Mouse (Mus musculus) liver, embryonic 16.5 days (tissue): ENCODE data around the gene Ccdc17. TPM values are rescaled to one million over a fixed set of nuclear protein-coding genes. Genes with fewer than 3 reads are reported as not detected.

Experiments used
- ATAC-seq: fragments of 200-750 bp; cut with Nextera tagmentation; 2 replicates; pipeline ENCODE4 v1.8.0; 2017; ENCODE audit warnings: low read depth, mild to moderate bottlenecking, moderate number of reproducible peaks, moderate library complexity
- H3K27ac ChIP-seq: fragments of 300-500 bp; sonication (generic); 2 replicates; pipeline ENCODE4 v1.5.1; 2014; ENCODE audit warnings: mild to moderate bottlenecking, low read length
- H3K27me3 ChIP-seq: fragments of 300-500 bp; sonication (generic); 2 replicates; pipeline ENCODE4 v1.6.1; 2014; ENCODE audit warnings: low read depth, low read length, mixed read lengths; ENCODE audit not compliant: control insufficient read depth, insufficient read depth
- H3K36me3 ChIP-seq: fragments of 300-500 bp; sonication (generic); 2 replicates; pipeline ENCODE4 v1.6.1; 2014; ENCODE audit warnings: mild to moderate bottlenecking; ENCODE audit not compliant: control insufficient read depth, insufficient read depth
- H3K4me1 ChIP-seq: fragments of 300-500 bp; sonication (generic); 2 replicates; pipeline ENCODE4 v1.6.1; 2014; ENCODE audit warnings: low read depth, low read length, mixed read lengths; ENCODE audit not compliant: control insufficient read depth
- H3K4me2 ChIP-seq: fragments of 300-500 bp; sonication (generic); 2 replicates; pipeline ENCODE4 v1.6.1; 2014; ENCODE audit warnings: low read depth, low read length, mixed read lengths
- H3K4me3 ChIP-seq: fragments of 300-500 bp; sonication (generic); 2 replicates; pipeline ENCODE4 v1.5.1; 2014; ENCODE audit warnings: low read depth, mild to moderate bottlenecking, low read length
- H3K9ac ChIP-seq: fragments of 300-500 bp; sonication (generic); 2 replicates; pipeline ENCODE4 v1.6.1; 2014; ENCODE audit warnings: low read depth, low read length
- H3K9me3 ChIP-seq: fragments of 300-500 bp; sonication (generic); replicated peaks from 2 replicates; pipeline ENCODE4 v1.6.1; 2016; ENCODE audit warnings: low read length; ENCODE audit not compliant: control insufficient read depth
- WGBS: fragments of 180-500 bp; shearing (Covaris S2); extraction: QIAGEN DNeasy Blood & Tissue Kit; methylation state at CpG from one replicate; pipeline ENCODE4 v1.1.7; 2014; ENCODE audit not compliant: insufficient replicate concordance; 5-methylcytosine and 5-hydroxymethylcytosine counted together
- polyA plus RNA-seq: library from polyadenylated mRNA; unstranded; fragments of >200 nt; fragmentation: Nextera tagmentation; extraction: Ambion mirVana; gene quantifications from 2 replicates; pipeline ENCODE4 v1.2.1, GENCODE M21; 2015

The Ccdc17 gene
- polyA plus RNA-seq, 1 experiment from 2014 or later, result 2.2 TPM

DNA sequence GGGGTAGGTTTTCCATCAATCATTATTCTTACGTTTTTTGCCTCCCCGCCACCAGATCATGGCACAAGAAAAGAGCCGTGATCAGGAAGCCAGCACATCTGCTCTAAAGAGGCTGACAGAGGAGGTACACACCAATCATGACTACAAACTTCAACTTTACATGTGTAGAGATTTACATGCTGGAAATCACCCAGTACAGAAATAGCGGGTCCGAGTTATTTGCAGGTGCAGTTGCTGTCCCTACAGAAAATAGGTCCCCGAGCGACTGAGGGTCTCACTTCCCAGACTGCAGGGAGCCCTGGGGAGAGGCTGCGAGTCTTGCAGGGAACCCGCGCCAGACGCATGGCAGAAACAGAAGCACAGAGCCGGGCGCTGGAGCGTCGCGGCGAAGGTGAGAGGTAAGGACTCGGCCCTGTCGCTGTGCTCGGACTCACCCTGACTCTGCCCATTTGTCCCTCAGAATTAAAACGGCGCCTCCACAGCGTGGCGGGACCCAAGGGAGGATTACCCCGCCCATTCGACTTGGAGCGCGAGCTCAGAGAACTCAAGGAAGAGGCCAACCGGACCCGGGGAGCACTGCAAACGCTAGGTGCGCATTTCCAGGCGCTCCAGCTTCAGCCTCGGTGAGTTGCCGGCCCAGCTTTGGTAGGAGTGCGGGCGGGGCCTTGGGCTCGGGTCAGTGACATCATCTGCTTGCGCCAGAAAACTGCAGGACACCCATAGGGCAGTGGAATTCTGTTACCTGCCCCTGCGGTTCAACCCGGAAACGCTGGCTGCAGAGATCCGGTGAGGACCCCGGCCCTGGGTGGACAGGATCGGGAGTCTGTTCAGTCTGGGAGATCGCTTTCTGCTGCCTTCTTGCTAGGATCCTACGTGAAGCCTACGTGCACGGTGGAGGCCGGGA, 776 bp downstream of the Ccdc17 start:
- Histone ChIP-seq H3K9ac (peak overlapping the region; percentile 72), H3K9me3 (no peaks in the 10 kb centered on the region), H3K27me3 (no peaks in the 10 kb centered on the region), H3K4me2 (peak overlapping the region; percentile 93), H3K4me3 (peak overlapping the region; percentile 76), H3K27ac (peak overlapping the region; percentile 69), H3K4me1 (peaks cover 16% of the 10 kb centered on the region), H3K36me3 (peaks cover 22% of the 10 kb centered on the region)
- WGBS, result under 1% methylated on average over 50 of the region's 50 CpGs
- ATAC-seq, result peak; percentile 95

GRCm38 (mm10) chr4:116612621-116613020, 16.2 kb downstream of the Ccdc17 start:
- H3K9ac ChIP-seq, result no peak overlapping the region
- WGBS, result 90% methylated on average over 2 of the region's 2 CpGs
- H3K9me3 ChIP-seq, result no peaks in the 10 kb centered on the region
- ATAC-seq, result no peak
- H3K27ac ChIP-seq, result no peak overlapping the region
- H3K27me3 ChIP-seq, result no peaks in the 10 kb centered on the region
- peaks cover 21% of the 10 kb centered on the region for H3K36me3 ChIP-seq
- no peak overlapping the region for H3K4me2 ChIP-seq
- H3K4me3 ChIP-seq, result no peak overlapping the region
- no peaks in the 10 kb centered on the region for H3K4me1 ChIP-seq

DNA sequence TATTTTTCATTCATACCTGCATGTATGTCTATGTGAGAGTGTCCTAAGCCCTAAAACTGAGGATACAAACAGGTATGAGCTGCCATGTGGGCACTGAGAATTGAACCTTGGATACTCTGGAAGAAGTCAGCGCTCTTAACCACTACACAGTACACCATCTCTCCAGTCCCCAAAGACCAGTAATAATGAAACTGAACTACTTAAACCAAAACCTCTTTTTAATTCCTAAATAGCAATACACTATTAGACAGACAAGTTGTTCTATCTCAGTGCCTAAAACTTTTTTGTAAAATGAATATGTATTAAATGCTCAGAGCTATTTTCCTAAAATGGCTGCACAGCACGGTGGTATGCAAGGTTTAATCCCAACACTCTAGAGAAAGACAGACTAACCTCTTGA, 18.8 kb downstream of the Ccdc17 start:
- Histone ChIP-seq H3K27ac (no peak overlapping the region), H3K4me1 (no peaks in the 10 kb centered on the region), H3K4me2 (no peak overlapping the region), H3K27me3 (no peaks in the 10 kb centered on the region), H3K36me3 (peaks cover 29% of the 10 kb centered on the region), H3K4me3 (no peak overlapping the region), H3K9ac (no peak overlapping the region), H3K9me3 (no peaks in the 10 kb centered on the region)
- WGBS, result 96% methylated on average over 2 of the region's 2 CpGs
- ATAC-seq, result no peak

GRCm38 (mm10) chr4:116624831-116625230, 28.4 kb downstream of the Ccdc17 start:
- no peaks in the 10 kb centered on the region for H3K27me3 ChIP-seq
- H3K36me3 ChIP-seq, result peaks cover 18% of the 10 kb centered on the region
- ATAC-seq, result no peak
- H3K4me2 ChIP-seq, result no peak overlapping the region
- no peak overlapping the region for H3K9ac ChIP-seq
- H3K9me3 ChIP-seq, result no peaks in the 10 kb centered on the region
- H3K4me3 ChIP-seq, result no peak overlapping the region
- H3K27ac ChIP-seq, result no peak overlapping the region
- WGBS, result 87% methylated on average over 4 of the region's 4 CpGs
- H3K4me1 ChIP-seq, result peaks cover 22% of the 10 kb centered on the region

DNA sequence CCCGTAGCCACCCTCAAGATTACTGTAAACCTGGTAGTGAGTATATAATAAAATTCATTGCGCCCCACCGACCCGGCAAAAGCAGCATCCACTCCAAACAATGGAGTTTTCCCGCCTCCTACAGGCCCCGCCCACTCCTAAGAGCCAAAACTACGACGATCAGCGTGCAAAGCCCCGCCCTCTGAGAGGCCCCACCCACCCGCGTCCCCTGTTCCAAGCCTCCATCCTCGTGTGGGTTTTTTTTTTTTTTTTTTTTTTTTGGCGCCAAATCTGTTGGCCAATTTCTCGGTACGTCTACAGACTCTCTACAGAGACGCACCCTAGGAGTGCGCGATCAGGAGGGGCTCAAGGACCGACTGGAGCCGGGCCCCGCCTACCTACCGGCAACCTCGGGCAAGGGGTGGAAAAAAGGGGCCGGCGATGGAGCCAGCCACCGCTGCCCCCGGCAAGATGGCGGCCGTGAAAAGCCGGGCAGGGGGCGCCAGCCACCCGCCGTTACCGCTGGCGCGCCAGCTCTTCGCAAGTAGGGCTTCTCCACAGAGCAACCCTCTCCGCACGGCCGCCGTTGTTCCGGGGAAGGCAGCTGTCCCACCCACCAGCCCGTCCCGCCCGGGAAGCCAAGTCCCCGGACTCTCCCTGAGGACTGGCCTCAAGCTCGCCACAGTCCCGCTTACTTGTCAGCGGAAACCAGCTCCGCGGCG, 30.4 kb downstream of the Ccdc17 start:
- Histone ChIP-seq H3K27me3 (no peaks in the 10 kb centered on the region), H3K27ac (peak overlapping the region; percentile 95), H3K9ac (peak overlapping the region; percentile 91), H3K4me1 (peaks cover 22% of the 10 kb centered on the region), H3K9me3 (no peaks in the 10 kb centered on the region), H3K36me3 (peaks cover 3% of the 10 kb centered on the region), H3K4me3 (peak overlapping the region; percentile 98), H3K4me2 (peak overlapping the region; percentile 98)
- 0% methylated on average over 50 of the region's 53 CpGs for WGBS
- peak; percentile 70 for ATAC-seq

DNA sequence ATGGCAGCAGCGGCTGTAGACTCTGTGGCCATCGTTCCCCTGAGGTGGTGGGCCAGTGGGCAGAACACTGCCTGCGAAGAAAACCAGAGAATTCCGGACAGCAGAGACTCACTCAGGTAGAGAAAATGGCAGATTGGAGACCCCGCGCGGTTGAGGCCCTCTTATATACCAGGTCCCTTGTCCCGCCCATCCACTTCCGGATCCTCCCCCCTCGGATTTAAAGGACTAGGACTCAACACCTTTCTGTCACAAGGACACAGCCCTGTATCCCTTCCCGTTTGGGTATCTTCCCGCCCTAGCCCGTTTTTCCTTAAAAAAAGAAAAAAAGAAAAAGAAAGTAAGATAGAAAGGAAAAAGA, 30.9 kb downstream of the Ccdc17 start:
- H3K9ac ChIP-seq, result peak overlapping the region; percentile 91
- H3K9me3 ChIP-seq, result no peaks in the 10 kb centered on the region
- H3K27ac ChIP-seq, result peak overlapping the region; percentile 95
- peak overlapping the region; percentile 98 for H3K4me3 ChIP-seq
- ATAC-seq, result peak; percentile 86
- no peaks in the 10 kb centered on the region for H3K27me3 ChIP-seq
- H3K4me1 ChIP-seq, result peaks cover 22% of the 10 kb centered on the region
- peaks cover 3% of the 10 kb centered on the region for H3K36me3 ChIP-seq
- peak overlapping the region; percentile 98 for H3K4me2 ChIP-seq
- 0% methylated on average over 13 of the region's 13 CpGs for WGBS

DNA sequence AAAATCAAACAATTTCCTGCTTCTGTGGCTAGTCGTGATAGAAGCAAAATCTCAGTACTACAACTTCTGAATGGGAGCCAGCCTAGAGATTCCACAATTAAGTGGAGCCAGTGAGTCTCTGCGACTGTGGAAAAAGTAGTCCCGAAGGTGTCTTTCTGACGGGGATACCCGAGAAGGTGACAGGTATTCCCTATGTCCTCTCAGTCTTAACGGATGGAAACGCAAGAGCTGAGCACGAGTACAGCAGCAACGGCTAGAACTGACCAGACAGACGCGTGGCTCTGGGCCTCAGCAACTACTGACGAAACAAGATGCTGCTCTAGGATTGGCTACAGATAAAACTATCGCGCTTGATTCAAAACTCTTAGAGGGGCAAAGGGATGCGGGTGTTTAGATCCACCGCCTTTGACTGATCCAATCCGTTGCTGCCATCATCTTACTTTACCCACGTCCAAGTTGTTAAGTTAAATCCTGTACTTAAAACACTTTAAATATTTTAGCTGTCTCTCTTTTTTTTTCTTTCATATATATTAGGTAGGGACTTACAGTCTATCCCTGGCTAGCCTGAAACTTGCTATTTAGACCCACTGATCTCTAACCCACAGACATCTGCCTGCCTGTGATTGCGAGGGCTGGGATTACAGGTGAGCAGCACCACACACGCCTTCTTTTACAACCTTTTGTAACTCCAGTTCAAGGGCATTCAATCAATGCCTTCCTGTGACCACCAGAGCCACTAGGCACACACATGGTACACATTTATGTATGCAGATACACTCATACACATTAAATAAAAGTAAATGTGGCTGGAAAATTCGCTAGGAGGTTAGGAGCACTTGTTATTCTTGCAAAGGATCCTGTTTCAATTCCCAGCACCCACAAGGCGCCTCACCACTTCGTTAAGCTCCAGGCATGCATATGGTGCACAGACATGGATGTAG, 31.5 kb downstream of the Ccdc17 start, which contains the start of gene Nasp:
Gene Nasp (minus strand): TSS at position 220 of the 941 bp plus-strand sequence.
- Histone ChIP-seq H3K27me3 (no peaks in the 10 kb centered on the region), H3K9ac (peak within 1 kb of the TSS; percentile 91), H3K27ac (peak within 1 kb of the TSS; percentile 95), H3K4me2 (peak within 1 kb of the TSS; percentile 98), H3K4me1 (peaks cover 22% of the 10 kb centered on the region), H3K4me3 (peak within 1 kb of the TSS; percentile 98), H3K36me3 (peaks cover 3% of the 10 kb centered on the region; the same call in 1 of the 2 replicates), H3K9me3 (no peaks in the 10 kb centered on the region)
- 7% methylated on average over 23 of the region's 23 CpGs for WGBS
- peak; percentile 81 for ATAC-seq

- H3K9ac ChIP-seq, result no peak overlapping the region
- no peak overlapping the region for H3K4me2 ChIP-seq
- 78% methylated on average over 1 of the region's 1 CpGs for WGBS
- H3K4me1 ChIP-seq, result no peaks in the 10 kb centered on the region
- H3K36me3 ChIP-seq, result peaks cover 26% of the 10 kb centered on the region
- no peak overlapping the region for H3K4me3 ChIP-seq
- H3K27ac ChIP-seq, result no peak overlapping the region
- ATAC-seq, result no peak
- H3K27me3 ChIP-seq, result no peaks in the 10 kb centered on the region
- H3K9me3 ChIP-seq, result no peaks in the 10 kb centered on the region
These were observed 38.7 kb downstream of the Ccdc17 start for GRCm38 (mm10) chr4:116635197-116635596.
